Comparison of ENCODE assay signal across 8 mouse cellular contexts in the genomic region with DNA sequence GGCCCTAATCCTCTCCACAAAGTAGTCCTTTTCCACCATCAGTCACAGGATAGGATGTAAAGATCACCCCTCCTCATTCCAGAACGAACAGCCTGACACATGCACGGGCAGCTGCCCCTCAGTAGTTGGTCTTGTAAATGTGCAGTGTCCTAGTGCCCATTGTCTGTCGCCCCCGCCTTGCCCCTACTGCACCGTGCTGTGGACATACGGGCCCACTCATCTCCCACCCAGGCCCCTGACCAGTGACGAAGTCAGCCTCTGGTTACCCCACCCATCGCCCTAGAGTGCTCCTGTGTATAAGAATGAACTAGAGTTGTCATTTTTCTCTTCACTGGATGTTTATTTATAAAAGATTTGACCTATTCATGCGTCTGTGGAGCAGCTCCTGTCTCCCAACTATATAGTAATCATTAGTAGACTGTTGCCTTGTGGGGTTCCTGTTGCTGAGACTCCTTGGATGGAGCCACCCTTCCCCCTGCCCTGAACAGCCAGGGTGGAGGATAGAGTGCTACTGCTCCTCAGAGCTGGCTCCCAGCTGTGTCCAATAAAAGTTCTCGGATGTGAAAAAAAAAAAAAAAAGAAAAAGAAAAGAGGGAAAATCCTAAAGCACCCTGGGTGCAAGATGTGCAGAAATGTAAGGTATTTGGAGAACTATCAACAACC.
DNase-seq lines count a peak whose midpoint lies in the region; ATAC-seq and TF ChIP-seq lines count a peak whose summit lies in the region.
"Not testable (repeated sequence)": the region's sequence is repeated elsewhere in the genome, so short reads cannot be mapped to it uniquely, and the experiment has no call there.

No protein-coding gene starts in this region.

- H3K4me2 ChIP-seq in forebrain, embryonic 12.5 days; heart, embryonic 12.5 days; hindbrain, embryonic 16.5 days (ENCODE audit: low read length); kidney, embryonic 16.5 days (replicated peaks; ENCODE audit: low read depth, low read length); liver, embryonic 15.5 days; midbrain, embryonic 12.5 days (replicated peaks); neural tube, embryonic 13.5 days: not testable (repeated sequence)

- not testable (repeated sequence) for H3K4me1 ChIP-seq in G1E (ENCODE audit: insufficient read depth, low read depth, low read length); forebrain, embryonic 12.5 days; heart, embryonic 12.5 days (replicated peaks); hindbrain, embryonic 16.5 days (ENCODE audit: control insufficient read depth, insufficient read depth, low read depth, low read length); kidney, embryonic 16.5 days (ENCODE audit: insufficient read depth, low read length); liver, embryonic 15.5 days (replicated peaks); midbrain, embryonic 12.5 days; neural tube, embryonic 13.5 days (replicated peaks)

- WGBS in forebrain, embryonic 12.5 days, result 85% methylated on average over 1 of the region's 10 CpGs
- WGBS in heart, embryonic 12.5 days, result 75% methylated on average over 1 of the region's 10 CpGs
- WGBS in hindbrain, embryonic 16.5 days, result 82% methylated on average over 1 of the region's 10 CpGs
- 84% methylated on average over 1 of the region's 10 CpGs for WGBS in kidney, embryonic 16.5 days
- 64% methylated on average over 1 of the region's 10 CpGs for WGBS in liver, embryonic 15.5 days (ENCODE audit: insufficient replicate concordance)
- 71% methylated on average over 1 of the region's 10 CpGs for WGBS in midbrain, embryonic 12.5 days
- WGBS in neural tube, embryonic 13.5 days, result 88% methylated on average over 1 of the region's 10 CpGs

- H3K4me3 ChIP-seq in G1E (ENCODE audit: low read depth, low read length); forebrain, embryonic 12.5 days (replicated peaks); heart, embryonic 12.5 days; hindbrain, embryonic 16.5 days (ENCODE audit: low read length); kidney, embryonic 16.5 days (ENCODE audit: low read length); liver, embryonic 15.5 days (replicated peaks); midbrain, embryonic 12.5 days; neural tube, embryonic 13.5 days: not testable (repeated sequence)

- TF ChIP-seq CTCF in G1E (IDR thresholded peaks at IDR 0.05; ENCODE audit: low read depth, low read length), result not testable (repeated sequence)

- peak; percentile 68 for ATAC-seq in G1E (ENCODE audit: extremely low read depth, insufficient number of reproducible peaks, low FRiP score, poor library complexity, severe bottlenecking)
- peak; percentile 53; the same call in 1 of the 2 replicates for ATAC-seq in forebrain, embryonic 12.5 days (ENCODE audit: low FRiP score)
- peak; percentile 63; the same call in 1 of the 2 replicates for ATAC-seq in heart, embryonic 12.5 days (ENCODE audit: insufficient number of reproducible peaks, low FRiP score)
- peak; percentile 74 for ATAC-seq in hindbrain, embryonic 16.5 days
- peak; percentile 86 for ATAC-seq in kidney, embryonic 16.5 days (ENCODE audit: low FRiP score, low TSS enrichment)
- ATAC-seq in liver, embryonic 15.5 days (ENCODE audit: insufficient read depth), result peak; percentile 57
- peak; percentile 65; the same call in 1 of the 2 replicates for ATAC-seq in midbrain, embryonic 12.5 days (ENCODE audit: low FRiP score, low read depth)
- ATAC-seq in neural tube, embryonic 13.5 days (ENCODE audit: low read depth), result peak; percentile 65; the same call in 1 of the 2 replicates

- not testable (repeated sequence) for H3K9me3 ChIP-seq in G1E (replicated peaks); forebrain, embryonic 12.5 days; heart, embryonic 12.5 days (replicated peaks); hindbrain, embryonic 16.5 days (ENCODE audit: control insufficient read depth, low read length); kidney, embryonic 16.5 days (ENCODE audit: low read length); liver, embryonic 15.5 days (replicated peaks); midbrain, embryonic 12.5 days; neural tube, embryonic 13.5 days

- not testable (repeated sequence) for H3K27me3 ChIP-seq in G1E (ENCODE audit: insufficient read depth, low read length); forebrain, embryonic 12.5 days; heart, embryonic 12.5 days (replicated peaks); hindbrain, embryonic 16.5 days (replicated peaks; ENCODE audit: control insufficient read depth, insufficient read depth, low read length); kidney, embryonic 16.5 days (ENCODE audit: insufficient read depth, low read length); liver, embryonic 15.5 days; midbrain, embryonic 12.5 days; neural tube, embryonic 13.5 days

- not testable (repeated sequence) for H3K9ac ChIP-seq in forebrain, embryonic 12.5 days; heart, embryonic 12.5 days; hindbrain, embryonic 16.5 days (ENCODE audit: low read depth, low read length); kidney, embryonic 16.5 days (replicated peaks; ENCODE audit: low read length); liver, embryonic 15.5 days; midbrain, embryonic 12.5 days (replicated peaks); neural tube, embryonic 13.5 days

- not testable (repeated sequence) for DNase-seq in G1E (ENCODE audit: low spot score)

- H3K27ac ChIP-seq in forebrain, embryonic 12.5 days; heart, embryonic 12.5 days (ENCODE audit: poor library complexity, severe bottlenecking); hindbrain, embryonic 16.5 days (ENCODE audit: low read depth, low read length); kidney, embryonic 16.5 days (ENCODE audit: low read length); liver, embryonic 15.5 days (replicated peaks); midbrain, embryonic 12.5 days (replicated peaks); neural tube, embryonic 13.5 days (replicated peaks): not testable (repeated sequence)

- not testable (repeated sequence) for H3K36me3 ChIP-seq in G1E (replicated peaks); forebrain, embryonic 12.5 days (replicated peaks); heart, embryonic 12.5 days; hindbrain, embryonic 16.5 days (ENCODE audit: control insufficient read depth, insufficient read depth, low read length); kidney, embryonic 16.5 days (ENCODE audit: insufficient read depth, low read length); liver, embryonic 15.5 days (replicated peaks); midbrain, embryonic 12.5 days; neural tube, embryonic 13.5 days
